Mouse (Mus musculus): ENCODE measurements around the gene Coil.

The Coil gene

GRCm38 (mm10) chr11:88970202-88970732 lies at the start of gene Coil:
Gene Coil (plus strand): TSS chr11:88970252.
- peak in 1 of 2 experiments; percentile 14 for DNase-seq (ENCODE audit: low read depth in 2 of 2, low spot score in 2 of 2)

DNA sequence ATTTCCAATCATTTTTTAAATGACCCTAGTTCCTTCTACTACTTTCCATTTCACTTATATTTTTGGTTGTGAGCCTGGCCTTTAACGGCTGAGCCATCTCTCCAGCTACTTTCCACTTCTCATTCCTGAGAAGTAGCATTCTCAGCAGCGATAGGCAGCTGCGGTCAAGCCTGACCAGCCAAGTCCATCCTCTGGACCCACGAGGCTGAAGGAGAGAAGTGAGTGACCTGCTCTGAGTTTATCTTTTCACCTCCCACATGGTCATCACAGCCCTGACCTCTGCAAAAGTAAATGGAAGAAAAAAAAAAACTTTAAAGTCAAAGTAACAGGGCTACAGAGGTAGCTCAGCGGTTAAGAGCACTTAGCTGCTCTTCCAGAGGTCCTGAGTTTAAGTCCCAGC lies 43.5 kb upstream of the Coil start:
- no peak for DNase-seq (ENCODE audit: low read depth in 2 of 2, low spot score in 2 of 2)

- no peak for DNase-seq (ENCODE audit: low read depth in 2 of 2, low spot score in 2 of 2)
These were observed 38.1 kb upstream of the Coil start for GRCm38 (mm10) chr11:88931692-88932530.

DNA sequence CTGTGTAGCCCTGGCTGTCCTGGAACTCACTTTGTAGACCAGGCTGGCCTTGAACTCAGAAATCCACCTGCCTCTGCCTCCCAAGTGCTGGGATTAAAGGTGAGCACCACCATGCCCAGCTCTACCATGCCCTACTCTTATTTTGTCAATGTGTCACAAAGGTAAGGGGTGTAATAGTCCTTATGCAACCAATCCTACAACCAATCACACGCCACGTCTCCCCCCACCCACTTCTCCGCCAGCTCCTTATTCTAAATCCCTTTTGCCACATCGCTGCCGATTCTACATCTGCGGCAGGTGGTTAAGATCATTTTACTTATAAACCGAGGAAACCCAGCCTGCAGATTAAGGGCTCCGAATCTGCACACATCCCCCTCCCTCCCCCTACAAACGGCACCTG lies 37.0 kb upstream of the Coil start:
- no peak for DNase-seq (ENCODE audit: low read depth in 2 of 2, low spot score in 2 of 2)

- no peak for DNase-seq (ENCODE audit: low read depth in 2 of 2, low spot score in 2 of 2)
These were observed 35.7 kb upstream of the Coil start for GRCm38 (mm10) chr11:88934089-88935000.

- DNase-seq (ENCODE audit: low read depth in 2 of 2, low spot score in 2 of 2), result no peak
These were observed 32.2 kb upstream of the Coil start for GRCm38 (mm10) chr11:88937886-88938285.

GRCm38 (mm10) chr11:88938770-88939169 lies 31.3 kb upstream of the Coil start:
- no peak for DNase-seq (ENCODE audit: low read depth in 2 of 2, low spot score in 2 of 2)

DNA sequence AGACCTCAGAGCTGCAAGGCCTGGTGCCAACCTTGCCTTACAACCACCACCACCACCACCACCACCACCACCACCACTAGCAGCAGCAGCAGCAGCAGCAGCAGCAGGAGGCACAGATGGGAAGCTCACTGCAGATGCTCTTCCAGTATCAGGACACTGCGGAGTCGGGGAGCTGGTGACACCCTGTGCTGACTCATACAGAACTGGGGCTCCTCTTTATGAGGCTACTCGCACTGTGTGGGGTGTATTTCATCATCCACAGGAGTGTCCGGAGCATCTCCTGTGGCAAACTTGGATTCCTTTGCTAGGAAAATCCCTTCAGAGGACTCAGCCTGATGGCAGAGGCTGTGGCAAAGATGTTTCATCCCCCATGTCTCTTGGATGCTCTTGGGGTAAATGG lies 30.4 kb upstream of the Coil start:
- DNase-seq (ENCODE audit: low read depth in 2 of 2, low spot score in 2 of 2), result no peak

- no peak for DNase-seq (ENCODE audit: low read depth in 2 of 2, low spot score in 2 of 2)
These were observed 28.6 kb upstream of the Coil start for GRCm38 (mm10) chr11:88941489-88941888.

DNA sequence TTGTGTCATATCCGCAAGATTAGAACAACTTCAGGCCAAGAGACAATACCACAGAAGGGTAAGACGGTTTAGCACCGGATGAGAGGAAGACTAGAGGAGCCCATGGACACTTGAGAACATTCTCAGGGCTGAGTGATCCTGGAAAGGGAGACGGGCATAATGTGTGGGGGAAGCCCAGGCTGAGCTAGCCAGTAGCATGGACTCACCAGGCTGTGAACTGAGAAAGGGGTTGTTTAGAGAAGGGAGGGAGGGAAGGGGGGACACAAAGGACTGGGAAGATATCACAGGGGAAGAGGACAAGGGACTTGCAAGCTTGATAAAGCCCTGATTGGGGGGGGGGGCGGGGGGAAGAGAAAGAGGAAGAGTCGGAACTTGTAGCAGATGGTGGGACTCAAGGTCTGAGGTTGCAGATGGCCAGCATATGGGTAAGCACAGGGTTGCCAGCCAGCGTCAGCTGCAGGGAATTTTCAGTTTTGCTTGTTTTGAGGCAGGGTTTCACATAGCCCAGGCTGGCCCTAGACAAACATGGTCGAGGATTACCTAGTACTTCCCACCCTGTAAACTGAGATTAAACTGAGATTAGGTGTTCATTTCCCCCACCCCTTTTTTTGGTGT lies 24.0 kb upstream of the Coil start:
- no peak for DNase-seq (ENCODE audit: low read depth in 2 of 2, low spot score in 2 of 2)

DNA sequence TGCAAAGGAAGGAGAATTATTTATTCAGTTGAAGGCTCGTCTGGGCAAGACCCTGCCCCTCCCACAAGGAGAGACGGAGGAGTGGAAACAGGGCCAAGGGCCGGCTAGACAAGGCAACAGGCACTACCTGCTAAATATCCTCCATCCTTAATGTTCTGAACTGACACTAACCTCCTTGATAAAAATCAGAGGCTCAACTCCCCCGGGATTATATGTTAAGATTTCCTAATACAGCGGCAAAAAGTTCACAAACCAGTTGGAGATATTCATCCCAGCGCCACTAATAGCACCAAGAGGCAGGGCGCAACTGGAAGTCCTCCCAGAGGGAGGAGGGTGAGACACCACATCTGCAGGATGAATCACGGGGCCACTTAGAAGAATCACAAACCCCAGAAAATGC lies 21.2 kb upstream of the Coil start:
- DNase-seq (ENCODE audit: low read depth in 2 of 2, low spot score in 2 of 2), result no peak

DNA sequence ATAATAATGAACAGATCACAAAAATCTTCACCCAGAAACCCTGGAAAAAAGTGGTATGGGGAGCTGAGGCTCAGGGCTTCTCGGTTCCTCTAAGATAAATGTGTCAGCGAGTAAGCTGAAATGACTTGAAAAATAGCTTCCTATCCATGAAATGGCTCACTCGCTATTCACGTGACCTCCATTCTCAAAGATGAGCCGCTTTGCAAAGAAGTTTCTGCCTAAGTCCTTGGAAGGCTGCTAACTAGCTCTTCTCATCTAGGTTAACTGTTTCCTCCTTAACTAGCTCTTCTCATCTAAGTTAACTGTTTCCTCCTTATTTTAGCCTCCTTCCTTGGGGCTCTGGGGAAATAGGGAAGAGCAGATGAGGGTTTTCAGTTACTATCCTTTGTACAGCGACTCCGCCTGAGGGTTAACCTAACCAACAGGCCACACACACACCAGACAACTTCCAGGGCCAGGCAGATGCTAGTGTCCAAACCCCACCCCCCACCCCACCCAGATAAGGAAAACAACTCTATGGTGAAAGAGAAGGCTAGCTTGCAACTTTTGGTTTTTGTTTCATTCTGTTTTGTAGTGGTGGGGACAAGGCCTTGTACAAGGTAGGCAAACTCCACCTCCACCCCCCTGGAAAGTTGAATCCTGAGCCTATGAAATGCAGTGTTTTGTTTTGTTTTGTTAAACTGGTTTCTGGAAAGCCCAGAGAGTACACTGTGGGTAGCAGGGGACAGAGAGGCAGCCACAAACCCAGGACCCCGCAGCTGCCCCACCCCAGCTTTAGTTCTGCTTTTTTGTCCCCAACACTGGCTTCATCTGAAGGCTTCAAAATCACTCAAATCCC lies 20.0 kb upstream of the Coil start:
- no peak for DNase-seq (ENCODE audit: low read depth in 2 of 2, low spot score in 2 of 2)

DNA sequence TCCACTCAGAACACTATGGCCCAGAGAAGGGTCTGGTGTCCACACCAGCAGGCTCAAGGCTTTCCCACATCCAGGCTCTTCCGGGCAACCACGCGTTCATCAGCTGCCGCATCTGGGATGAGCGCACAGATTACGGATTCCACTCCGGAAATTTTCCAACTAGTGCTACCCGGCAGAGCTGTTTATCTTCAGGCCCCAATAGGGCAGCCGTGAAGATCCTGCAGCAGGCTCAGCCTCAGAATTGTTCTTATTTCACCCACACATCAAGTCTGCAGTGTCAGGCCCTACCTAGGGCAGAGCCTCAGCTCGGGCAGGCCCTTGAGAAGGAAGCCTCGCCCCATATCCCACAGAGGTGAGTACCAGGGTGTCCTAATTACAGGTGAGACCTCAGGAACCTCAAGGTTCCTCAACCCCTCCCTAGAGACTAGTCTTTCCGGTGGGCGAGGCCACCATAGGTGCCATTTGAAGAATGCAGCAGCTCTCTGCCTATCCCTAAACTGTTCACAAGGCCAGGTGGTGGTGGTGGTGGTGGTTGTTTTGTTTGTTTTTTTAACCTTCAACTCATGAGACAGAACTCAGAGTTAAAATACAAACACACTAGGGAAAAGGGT lies 19.3 kb upstream of the Coil start:
- DNase-seq (ENCODE audit: low read depth in 2 of 2, low spot score in 2 of 2), result no peak

- no peak for DNase-seq (ENCODE audit: low read depth in 2 of 2, low spot score in 2 of 2)
These were observed 18.5 kb upstream of the Coil start for GRCm38 (mm10) chr11:88951576-88951975.

GRCm38 (mm10) chr11:88952117-88952516 lies 17.9 kb upstream of the Coil start:
- no peak for DNase-seq (ENCODE audit: low read depth in 2 of 2, low spot score in 2 of 2)

GRCm38 (mm10) chr11:88953582-88953981 lies 16.5 kb upstream of the Coil start:
- DNase-seq (ENCODE audit: low read depth in 2 of 2, low spot score in 2 of 2), result no peak

- DNase-seq (ENCODE audit: low read depth in 2 of 2, low spot score in 2 of 2), result no peak
These were observed 15.2 kb upstream of the Coil start for GRCm38 (mm10) chr11:88954803-88955202.

DNA sequence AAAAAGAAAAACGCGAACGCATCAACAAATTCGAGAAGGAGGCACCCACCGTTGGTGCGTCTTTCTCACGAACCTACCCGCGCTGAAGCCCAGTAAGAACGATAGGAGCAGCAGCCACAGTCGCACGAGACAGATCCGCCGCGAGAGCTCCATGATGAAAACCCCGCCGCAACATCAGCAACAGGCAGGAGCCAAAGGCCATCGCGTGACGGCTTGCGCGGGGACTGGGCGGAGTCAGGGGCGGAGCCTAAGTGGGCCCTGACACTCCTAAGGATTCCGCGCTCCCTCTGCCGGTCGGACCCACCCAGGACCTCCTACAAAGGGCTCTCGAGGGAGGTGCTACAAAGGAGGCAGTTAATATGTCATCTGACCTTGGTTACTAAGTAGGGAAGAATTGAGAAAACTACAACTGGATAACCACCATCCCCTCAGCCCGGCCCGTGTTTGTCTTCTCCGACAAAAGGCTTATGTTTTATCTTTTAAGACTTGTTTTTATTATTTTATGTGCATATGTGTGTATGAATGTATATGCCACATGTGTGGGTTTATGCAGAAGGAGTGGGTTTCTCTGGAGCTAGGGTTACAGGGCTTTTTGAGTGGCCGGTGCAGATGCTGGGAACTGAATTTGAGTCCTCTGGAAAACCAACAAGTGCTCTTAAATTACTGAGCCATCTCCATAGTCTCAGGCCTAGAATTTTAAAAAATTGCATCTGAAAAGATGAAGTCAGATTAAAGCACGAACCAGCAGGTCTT lies 14.7 kb upstream of the Coil start, which contains the start of gene Scpep1:
Gene Scpep1 (minus strand): TSS at position 249 of the 753 bp plus-strand sequence.
- peak; percentile 92 to 97 for DNase-seq (ENCODE audit: low read depth in 2 of 2, low spot score in 2 of 2)

DNA sequence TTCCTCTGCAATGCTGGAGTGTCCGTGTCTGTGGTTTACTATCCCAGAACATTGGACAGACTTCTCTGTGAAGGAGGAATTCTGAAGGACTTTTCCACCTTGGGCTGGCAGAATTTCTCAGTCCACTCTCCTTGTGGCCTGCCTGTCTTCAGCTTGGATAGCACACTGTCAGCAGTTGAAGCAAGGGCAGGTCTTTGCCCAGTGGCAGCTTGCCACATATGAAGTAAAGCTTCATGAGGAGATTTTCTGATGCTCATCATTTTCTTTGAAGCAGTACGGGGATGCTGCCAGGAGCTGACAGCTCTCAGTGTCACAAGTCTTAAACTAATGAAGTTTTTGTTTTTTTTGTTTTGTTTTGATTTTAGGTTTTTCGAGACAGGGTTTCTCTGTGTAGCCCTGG lies 11.2 kb upstream of the Coil start:
- DNase-seq (ENCODE audit: low read depth in 2 of 2, low spot score in 2 of 2), result no peak
